Mouse (Mus musculus): Measurements from ENCODE around the gene Eif4e1b.

Eif4e1b gene

GRCm38 (mm10) chr13:54783698-54784097 is at the start of gene Eif4e1b:
TSS of gene Eif4e1b (plus strand) at chr13:54783998.
- DNase-seq (ENCODE audit: low read depth) = no peak

- DNase-seq (ENCODE audit: low read depth) = no peak
Measured at GRCm38 (mm10) chr13:54736931-54737330, 46.9 kb upstream of the Eif4e1b start.

GRCm38 (mm10) chr13:54737488-54738212 is 46.1 kb upstream of the Eif4e1b start:
- DNase-seq (ENCODE audit: low read depth) = no peak

- DNase-seq (ENCODE audit: low read depth) = no peak
Measured at GRCm38 (mm10) chr13:54738213-54738601, 45.6 kb upstream of the Eif4e1b start.

- no peak for DNase-seq (ENCODE audit: low read depth)
Measured at GRCm38 (mm10) chr13:54746110-54746509, 37.7 kb upstream of the Eif4e1b start.

GRCm38 (mm10) chr13:54746896-54747295 is 36.9 kb upstream of the Eif4e1b start:
- no peak for DNase-seq (ENCODE audit: low read depth)

- no peak for DNase-seq (ENCODE audit: low read depth)
Measured at GRCm38 (mm10) chr13:54748190-54748589, 35.6 kb upstream of the Eif4e1b start.

- DNase-seq (ENCODE audit: low read depth) = no peak
Measured at GRCm38 (mm10) chr13:54748721-54749060, 35.1 kb upstream of the Eif4e1b start.

GRCm38 (mm10) chr13:54749061-54749863 is 34.5 kb upstream of the Eif4e1b start:
- no peak for DNase-seq (ENCODE audit: low read depth)

GRCm38 (mm10) chr13:54749864-54750411 is 33.9 kb upstream of the Eif4e1b start, which contains the start of gene Gprin1:
TSS of gene Gprin1 (minus strand) at chr13:54749874.
- DNase-seq (ENCODE audit: low read depth) = no peak

- peak; percentile 13 for DNase-seq (ENCODE audit: low read depth)
Measured at GRCm38 (mm10) chr13:54750699-54751098, 33.1 kb upstream of the Eif4e1b start.

GRCm38 (mm10) chr13:54752656-54753055 is 31.1 kb upstream of the Eif4e1b start:
- DNase-seq (ENCODE audit: low read depth) = no peak

GRCm38 (mm10) chr13:54753733-54754132 is 30.1 kb upstream of the Eif4e1b start:
- DNase-seq (ENCODE audit: low read depth) = no peak

GRCm38 (mm10) chr13:54754169-54755080 is 29.4 kb upstream of the Eif4e1b start:
- peak; percentile 10 for DNase-seq (ENCODE audit: low read depth)

- no peak for DNase-seq (ENCODE audit: low read depth)
Measured at GRCm38 (mm10) chr13:54755201-54755830, 28.5 kb upstream of the Eif4e1b start.

GRCm38 (mm10) chr13:54756156-54756712 is 27.6 kb upstream of the Eif4e1b start:
- no peak for DNase-seq (ENCODE audit: low read depth)

- no peak for DNase-seq (ENCODE audit: low read depth)
Measured at GRCm38 (mm10) chr13:54757093-54757830, 26.5 kb upstream of the Eif4e1b start.

- DNase-seq (ENCODE audit: low read depth) = peak; percentile 28
Measured at GRCm38 (mm10) chr13:54758045-54758755, 25.6 kb upstream of the Eif4e1b start.

GRCm38 (mm10) chr13:54758756-54759470 is 24.9 kb upstream of the Eif4e1b start:
- DNase-seq (ENCODE audit: low read depth) = no peak

Data from 416B (cell line).